Mouse (Mus musculus) activated CD4-positive, CD25-positive, alpha-beta regulatory T cell (primary cell): ENCODE results near the gene Rap2b. TPM values are rescaled to one million over a fixed set of nuclear protein-coding genes. Genes with fewer than 3 reads are reported as not detected.

ENCODE experiments used
- polyA plus RNA-seq, 2 experiments: library from polyadenylated mRNA; unstranded; fragments of 100-300 nt; shearing (Covaris generic); gene quantifications; one replicate each; pipeline ENCODE4 v1.2.1; 2017

Rap2b gene
- polyA plus RNA-seq: 1 to 10 TPM; 4.6 to 4.7 TPM

GRCm38 (mm10) chr3:61361338-61361737, at the start of gene Rap2b:
Gene Rap2b, plus strand, starts transcription at chr3:61361638.

GRCm38 (mm10) chr3:61365779-61366373, 4.4 kb downstream of the Rap2b start, which contains the start of gene B430305J03Rik:
Gene B430305J03Rik, minus strand, starts transcription at chr3:61365951.

Other genes starting within 250 kb of the Rap2b start
- gene B430305J03Rik, start 4.3 kb downstream of the Rap2b start, polyA plus RNA-seq: under 1 TPM in 1 of 2 experiments, not detected in 1; 0.54 TPM